Mouse (Mus musculus): ENCODE measurements around the gene Ttn.
"Not testable (repeated sequence)": the region's sequence is repeated elsewhere in the genome, so short reads cannot be mapped to it uniquely, and the experiment has no call there.

The Ttn gene

DNA sequence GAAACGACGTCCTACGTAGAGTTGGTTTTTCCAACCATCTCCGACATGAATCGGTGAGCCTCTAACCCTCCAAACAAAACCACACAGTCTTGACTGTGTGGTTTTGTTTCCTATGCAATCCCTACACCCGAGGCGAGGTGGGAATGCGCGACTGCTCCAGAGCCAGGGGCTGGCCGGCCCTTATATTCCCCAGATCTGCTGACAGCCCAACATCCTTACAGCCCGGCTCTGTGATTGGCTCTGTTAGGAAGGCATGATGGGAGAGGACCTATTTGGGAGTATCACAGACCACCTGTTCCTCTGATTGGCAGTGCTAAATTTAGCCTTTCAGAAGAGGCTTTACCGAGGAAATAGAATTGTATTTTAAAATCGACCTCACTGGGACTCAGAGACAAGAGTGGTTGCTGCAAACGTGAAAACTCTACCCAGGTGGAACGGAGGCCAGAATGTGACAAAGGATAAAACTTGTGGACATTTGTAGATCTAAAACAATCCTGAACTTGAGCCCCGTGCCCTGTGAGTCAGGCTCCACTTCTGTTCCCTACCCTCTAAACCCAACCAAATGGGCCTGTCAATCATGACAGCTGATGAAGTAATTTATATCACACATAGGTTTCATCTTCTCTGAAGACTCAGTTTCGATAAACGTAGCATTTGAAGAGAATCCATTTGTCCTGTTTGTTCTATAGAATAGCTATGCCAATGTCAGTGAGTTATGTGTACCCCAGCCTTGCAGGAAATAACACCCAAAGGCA, at the start of gene Ttn:
Ttn (minus strand) TSS at position 157 of the 755 bp plus-strand sequence.
- no peak for DNase-seq (ENCODE audit: low spot score)

- no peak for DNase-seq (ENCODE audit: low spot score)
These were observed 38.3 kb upstream of the Ttn start for GRCm38 (mm10) chr2:77020649-77021048.

- no peak for DNase-seq (ENCODE audit: low spot score)
These were observed 35.4 kb upstream of the Ttn start for GRCm38 (mm10) chr2:77017735-77018134.

GRCm38 (mm10) chr2:77013449-77013848, 31.1 kb upstream of the Ttn start:
- DNase-seq (ENCODE audit: low spot score): not testable (repeated sequence)

- no peak for DNase-seq (ENCODE audit: low spot score)
These were observed 29.6 kb upstream of the Ttn start for GRCm38 (mm10) chr2:77011981-77012380.

GRCm38 (mm10) chr2:77007015-77007414, 24.7 kb upstream of the Ttn start:
- DNase-seq (ENCODE audit: low spot score): no peak

DNA sequence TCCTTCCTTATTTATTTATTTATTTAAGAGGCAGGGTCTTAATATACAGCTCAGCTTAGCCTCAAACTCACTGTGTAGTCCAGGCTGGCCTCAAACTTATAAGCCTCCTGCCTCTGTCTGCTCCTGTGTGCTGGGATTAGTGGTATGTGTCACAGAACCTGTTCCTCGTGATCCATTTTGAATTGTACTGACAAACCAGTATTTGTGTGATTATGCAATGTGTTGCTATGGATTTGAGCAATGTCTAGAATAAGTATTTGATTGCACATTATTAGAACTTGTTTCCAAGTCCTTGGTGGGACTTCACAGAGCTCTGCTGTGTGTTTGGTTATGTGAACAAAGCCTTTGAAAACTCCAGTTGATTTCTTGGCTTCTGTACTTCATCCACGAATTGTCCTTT, 20.8 kb upstream of the Ttn start:
- DNase-seq (ENCODE audit: low spot score): no peak

- DNase-seq (ENCODE audit: low spot score): no peak
These were observed 16.0 kb upstream of the Ttn start for GRCm38 (mm10) chr2:76998351-76998750.

DNA sequence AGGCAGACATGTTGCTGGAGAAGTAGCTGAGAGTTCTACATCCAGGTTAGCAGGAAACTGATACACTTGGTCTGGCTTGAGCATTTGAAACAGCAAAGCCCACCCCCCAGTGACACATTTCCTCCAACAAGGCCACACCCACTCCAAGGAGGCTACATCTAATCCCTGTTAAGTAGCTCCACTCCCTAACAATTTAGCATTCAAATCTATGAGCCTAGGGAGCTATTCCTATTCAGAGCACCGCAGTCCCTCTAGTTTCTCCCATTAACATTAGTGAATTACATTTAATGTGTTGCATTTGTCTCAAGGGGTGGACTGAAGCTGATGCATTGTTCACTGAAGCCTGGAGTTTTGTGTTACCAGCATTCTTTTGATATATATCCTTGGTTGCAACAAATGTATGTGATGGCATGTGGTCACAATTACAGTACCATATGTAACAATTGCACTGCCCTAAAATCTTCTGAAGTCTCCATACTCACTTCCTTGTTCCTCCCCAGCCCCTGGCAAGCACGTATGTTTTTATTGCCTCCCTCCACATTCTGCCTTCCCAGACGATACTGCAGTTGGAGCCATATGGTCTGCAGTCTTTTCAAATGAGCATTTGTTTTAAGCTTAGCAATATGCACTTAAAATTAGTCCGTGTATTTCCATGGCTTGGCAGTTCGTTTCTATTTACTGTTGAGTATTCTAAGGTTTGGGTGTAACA, 10.3 kb upstream of the Ttn start:
- no peak for DNase-seq (ENCODE audit: low spot score)

DNA sequence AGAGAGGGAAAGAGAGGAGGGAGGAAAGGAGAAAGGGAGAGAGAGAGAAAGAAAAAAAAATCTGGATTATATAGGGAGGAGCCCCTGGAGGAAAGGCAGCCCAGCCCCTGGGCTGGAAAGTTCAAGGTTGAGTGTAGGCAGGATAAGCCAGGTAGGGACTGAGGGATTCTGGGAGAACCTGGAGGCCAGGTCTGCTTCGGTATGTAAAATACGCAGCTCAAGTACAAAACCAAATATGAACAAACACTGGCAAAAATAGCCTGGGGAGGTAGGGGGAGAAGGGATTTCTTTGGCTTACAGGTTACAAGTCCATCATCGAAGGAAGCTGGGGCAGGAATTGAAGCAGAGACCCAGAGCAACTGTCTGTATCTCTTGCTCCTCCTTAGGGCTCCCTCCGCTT, 5.0 kb upstream of the Ttn start:
- no peak for DNase-seq (ENCODE audit: low spot score)

DNA sequence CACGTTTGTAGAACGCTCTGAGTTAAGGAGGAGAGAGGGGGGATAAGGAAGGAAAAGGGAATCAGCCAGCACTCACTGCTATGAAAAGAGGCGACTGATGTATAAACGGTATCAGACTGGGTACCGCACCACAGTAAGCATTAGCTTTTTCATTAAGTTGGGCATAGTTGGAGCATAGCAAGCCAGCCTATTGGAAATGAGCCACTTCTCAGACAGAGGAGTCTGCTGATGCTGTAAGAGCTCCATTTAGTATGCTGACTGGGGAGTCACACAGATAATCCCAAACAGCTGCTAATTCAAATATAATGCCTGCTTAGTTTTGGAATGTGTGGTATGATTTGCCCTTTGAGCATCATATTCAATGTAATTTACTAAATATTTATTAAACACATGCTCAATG, 2.0 kb upstream of the Ttn start:
- no peak for DNase-seq (ENCODE audit: low spot score)

- DNase-seq (ENCODE audit: low spot score): no peak
These were observed 1.3 kb upstream of the Ttn start for GRCm38 (mm10) chr2:76983601-76984000.

GRCm38 (mm10) chr2:76981717-76982116, 630 bp downstream of the Ttn start:
- DNase-seq (ENCODE audit: low spot score): no peak

DNA sequence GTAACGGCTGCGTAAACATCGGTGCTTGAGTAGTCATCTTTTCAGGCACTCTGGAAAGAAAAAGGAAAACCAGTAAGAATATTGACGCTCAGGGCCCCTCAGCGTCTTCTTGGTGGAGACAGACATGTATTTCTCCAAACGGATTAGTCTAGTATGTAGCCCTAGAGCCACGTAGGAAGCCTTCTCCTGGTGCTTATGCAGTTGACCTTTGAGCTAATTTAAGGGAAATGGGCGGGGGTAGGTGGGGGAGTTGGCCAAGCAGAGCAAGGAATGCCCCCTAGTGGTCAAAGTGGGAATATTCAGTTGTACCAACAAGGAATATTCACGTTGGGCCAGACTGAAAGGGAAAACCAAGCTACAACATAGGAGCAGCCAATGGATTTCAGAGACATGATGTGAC, 2.2 kb downstream of the Ttn start:
- DNase-seq (ENCODE audit: low spot score): no peak

DNA sequence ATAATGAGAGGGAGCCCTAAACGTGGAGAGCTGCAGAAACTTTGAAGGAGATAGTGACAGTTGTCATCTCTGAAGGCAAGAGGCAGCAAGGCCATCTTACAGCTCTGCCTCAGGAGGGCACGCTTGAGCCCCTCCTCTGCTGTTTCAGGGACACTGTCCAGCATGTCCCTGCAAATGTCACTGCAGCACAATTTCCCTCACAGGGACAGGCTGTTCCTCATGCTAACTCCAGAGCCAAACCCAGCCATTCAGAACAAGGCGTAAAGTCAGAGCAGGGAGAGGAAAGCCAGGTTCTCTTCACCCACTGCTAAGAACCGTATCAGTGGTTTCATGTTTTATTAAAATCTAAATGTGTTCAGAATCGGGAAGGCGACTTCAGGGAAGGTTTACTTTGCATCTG, 4.7 kb downstream of the Ttn start:
- DNase-seq (ENCODE audit: low spot score): no peak

- no peak for DNase-seq (ENCODE audit: low spot score)
These were observed 10.3 kb downstream of the Ttn start for GRCm38 (mm10) chr2:76972051-76972450.

DNA sequence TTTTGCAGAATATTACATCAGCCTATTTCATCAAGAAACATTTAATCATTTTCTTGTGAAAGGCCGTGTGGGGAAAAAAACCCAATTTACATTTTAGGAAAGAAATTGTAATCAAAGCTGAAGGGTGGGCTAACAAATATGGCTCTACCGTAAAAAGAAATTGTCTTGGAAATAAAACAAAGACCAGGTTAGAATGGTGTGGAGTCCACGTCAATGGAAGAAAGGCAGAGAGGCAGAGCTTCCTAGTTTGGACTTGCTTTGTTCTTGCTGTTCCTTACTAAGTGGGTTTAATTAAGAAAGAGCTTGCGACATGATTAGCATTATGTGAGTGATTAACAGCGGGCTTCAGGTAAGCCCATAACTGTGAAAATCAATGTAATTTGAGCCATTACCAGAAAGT, 11.3 kb downstream of the Ttn start:
- no peak for DNase-seq (ENCODE audit: low spot score)

DNA sequence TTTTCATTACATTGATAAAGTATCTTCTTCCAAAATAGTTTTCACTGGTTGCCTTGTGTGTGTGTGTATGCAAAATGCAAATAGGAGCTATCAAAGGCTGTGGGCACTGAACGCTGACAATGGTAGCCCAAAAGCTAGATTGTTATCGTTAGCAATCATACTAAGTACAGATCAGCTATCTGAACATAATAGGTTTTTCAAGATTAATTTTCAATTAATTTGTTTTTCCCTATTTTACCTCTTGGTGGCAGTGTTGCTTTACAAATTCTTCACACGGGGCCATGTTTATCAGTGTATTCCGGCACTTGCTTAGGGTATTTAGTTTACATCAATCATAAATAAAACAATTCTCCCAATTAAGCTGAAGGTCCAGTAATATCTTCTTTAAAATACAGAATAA, 11.7 kb downstream of the Ttn start:
- DNase-seq (ENCODE audit: low spot score): no peak

- DNase-seq (ENCODE audit: low spot score): no peak
These were observed 12.1 kb downstream of the Ttn start for GRCm38 (mm10) chr2:76970204-76970603.

DNA sequence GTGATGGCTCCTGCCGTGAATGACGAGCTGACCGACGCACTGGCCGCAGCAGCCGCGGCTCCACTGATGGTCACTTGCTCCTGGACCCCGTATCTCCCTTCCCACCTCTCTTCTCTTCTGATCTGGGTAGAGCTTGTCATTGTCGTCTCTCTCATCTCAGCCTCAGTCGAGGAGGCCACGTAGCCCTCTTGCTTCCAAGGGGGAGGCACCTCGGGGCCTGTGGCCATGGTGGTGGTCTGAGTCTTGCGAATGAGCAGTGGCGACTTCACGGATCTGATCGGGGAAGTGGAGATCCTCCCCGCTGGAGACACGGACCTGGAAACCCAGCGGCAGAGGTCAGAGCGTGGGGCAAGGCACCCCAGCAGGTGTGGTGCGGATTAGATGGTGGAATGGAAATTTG, 12.7 kb downstream of the Ttn start:
- DNase-seq (ENCODE audit: low spot score): no peak

DNA sequence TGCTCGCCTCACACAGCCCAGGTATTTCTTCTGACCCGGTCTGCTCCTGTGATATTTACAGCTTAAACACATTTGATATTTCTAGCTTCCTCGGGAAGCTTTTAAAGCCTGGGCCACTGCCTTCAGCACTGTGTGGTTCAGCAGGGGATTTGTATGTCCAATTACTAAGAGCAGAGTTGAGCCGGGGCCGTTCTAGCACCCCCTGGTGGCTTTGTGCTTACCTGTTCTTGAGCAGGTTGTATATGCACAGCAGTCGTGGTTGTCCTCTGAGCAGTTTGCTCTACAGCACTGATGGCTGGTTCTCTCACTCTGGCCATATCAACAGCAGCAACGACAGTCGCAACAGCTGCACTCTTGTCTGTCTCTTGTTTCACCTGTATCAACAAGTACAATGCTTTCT, 13.4 kb downstream of the Ttn start:
- peak; percentile 66 for DNase-seq (ENCODE audit: low spot score)

- no peak for DNase-seq (ENCODE audit: low spot score)
These were observed 15.8 kb downstream of the Ttn start for GRCm38 (mm10) chr2:76966582-76966981.

GRCm38 (mm10) chr2:76966013-76966412, 16.3 kb downstream of the Ttn start:
- DNase-seq (ENCODE audit: low spot score): no peak

DNA sequence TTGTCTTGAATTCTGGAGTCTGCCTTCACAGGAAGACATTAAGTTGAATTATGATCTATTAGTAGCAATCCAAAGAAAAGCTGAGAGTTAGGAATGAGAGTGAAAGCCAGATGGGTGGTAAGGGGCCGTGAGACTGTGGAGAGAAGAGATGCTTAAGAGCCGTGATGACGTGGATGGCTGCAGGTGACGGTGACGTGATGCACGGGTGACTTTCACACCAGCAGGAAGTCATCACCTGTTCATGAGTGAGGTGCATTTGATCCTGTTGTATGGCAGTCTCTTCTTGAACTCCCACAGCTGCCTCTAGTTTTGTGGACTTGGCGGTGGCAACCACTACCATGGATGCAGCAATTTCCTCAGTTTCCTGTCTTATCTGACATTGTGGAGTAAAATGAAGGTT, 16.8 kb downstream of the Ttn start:
- DNase-seq (ENCODE audit: low spot score): no peak

Measured in ovary, postnatal 14 days (tissue).